Mouse (Mus musculus) E14TG2a.4 (cell line): ENCODE measurements around the gene Shc2.

Source experiments
- CTCF ChIP-seq: conservative IDR thresholded peaks from 2 replicates; pipeline ENCODE4 v1.5.1; 2014; ENCODE audit warnings: low read length
- NANOG ChIP-seq: IDR thresholded peaks from 2 replicates; pipeline ENCODE4 v1.6.1; 2014; ENCODE audit warnings: borderline replicate concordance, low read length, mixed read lengths
- POU5F1 ChIP-seq: IDR thresholded peaks from 2 replicates; pipeline ENCODE4 v1.6.1; 2014; ENCODE audit warnings: low read length, borderline replicate concordance

- TF ChIP-seq CTCF (no peak), POU5F1 (no peak), NANOG (no peak)
Observed at GRCm38 (mm10) chr10:79574350-79574749, 63.4 kb downstream of the Shc2 start.
